Mouse (Mus musculus): Measurements from ENCODE around the gene Rps6kb2. TPM values are rescaled to one million over a fixed set of nuclear protein-coding genes. Genes with fewer than 3 reads are reported as not detected.
"Not testable (repeated sequence)": the region's sequence is repeated elsewhere in the genome, so short reads cannot be mapped to it uniquely, and the experiment has no call there.

The Rps6kb2 gene
- polyA plus RNA-seq, 1 experiment from 2014 or later = 45.7 TPM

DNA sequence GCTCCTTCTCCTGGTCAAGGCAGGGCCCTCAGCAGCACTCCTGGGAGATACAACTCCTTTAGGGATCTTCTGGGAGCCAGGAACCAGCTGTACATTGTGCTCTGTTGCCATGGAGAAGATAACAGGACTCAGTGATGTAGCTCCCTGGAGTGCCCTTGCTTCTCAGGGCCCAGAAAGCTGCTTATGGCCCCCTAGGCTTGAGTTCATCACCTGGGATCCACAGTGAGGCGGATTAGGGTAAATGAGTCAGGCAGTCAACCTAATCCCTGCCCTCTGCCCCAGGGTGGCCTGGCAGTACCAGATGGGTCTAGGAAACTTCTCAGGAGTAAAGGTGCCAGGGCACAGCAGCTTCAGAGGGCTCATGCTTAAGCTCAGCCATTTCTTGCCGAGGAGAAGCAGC lies 23.7 kb downstream of the Rps6kb2 start, which contains the start of gene Gpr152:
TSS of gene Gpr152 (plus strand) at position 342 of the 400 bp plus-strand sequence.
- H3K4me3 ChIP-seq (ENCODE audit: low read depth, low read length) = no peak within 1 kb of the TSS
- no peaks in the 10 kb centered on the region for H3K9me3 ChIP-seq (ENCODE audit: control insufficient read depth, low read length)
- WGBS = 81% methylated on average over 2 of the region's 2 CpGs
- H3K36me3 ChIP-seq (ENCODE audit: control insufficient read depth, insufficient read depth, low read length) = no peaks in the 10 kb centered on the region
- H3K27ac ChIP-seq (ENCODE audit: low read depth, low read length) = no peak within 1 kb of the TSS
- no peaks in the 10 kb centered on the region for H3K4me1 ChIP-seq (replicated peaks; ENCODE audit: control insufficient read depth, insufficient read depth, low read length)
- 0 out of 2 replicates have a peak within 1 kb of the TSS, but pooled peaks have one; percentile 4 for H3K9ac ChIP-seq (ENCODE audit: low read depth, low read length)
- no peak for ATAC-seq (ENCODE audit: low FRiP score)
- DNase-seq (ENCODE audit: low spot score) = no peak
- no peaks in the 10 kb centered on the region for H3K27me3 ChIP-seq (ENCODE audit: control insufficient read depth, insufficient read depth, low read length)
- H3K4me2 ChIP-seq (replicated peaks; ENCODE audit: low read depth, low read length) = no peak within 1 kb of the TSS

- no peaks in the 10 kb centered on the region for H3K4me1 ChIP-seq (replicated peaks; ENCODE audit: control insufficient read depth, insufficient read depth, low read length)
- no peak overlapping the region for H3K27ac ChIP-seq (ENCODE audit: low read depth, low read length)
- H3K27me3 ChIP-seq (ENCODE audit: control insufficient read depth, insufficient read depth, low read length) = no peaks in the 10 kb centered on the region
- H3K4me2 ChIP-seq (replicated peaks; ENCODE audit: low read depth, low read length) = no peak overlapping the region
- no peaks in the 10 kb centered on the region for H3K36me3 ChIP-seq (ENCODE audit: control insufficient read depth, insufficient read depth, low read length)
- H3K9me3 ChIP-seq (ENCODE audit: control insufficient read depth, low read length) = no peaks in the 10 kb centered on the region
- WGBS = 83% methylated on average over 5 of the region's 5 CpGs
- DNase-seq (ENCODE audit: low spot score) (no peak), ATAC-seq (ENCODE audit: low FRiP score) (no peak)
- no peak overlapping the region for H3K4me3 ChIP-seq (ENCODE audit: low read depth, low read length)
- no peak overlapping the region for H3K9ac ChIP-seq (ENCODE audit: low read depth, low read length)
Observed at GRCm38 (mm10) chr19:4137913-4138312, 25.2 kb downstream of the Rps6kb2 start.

DNA sequence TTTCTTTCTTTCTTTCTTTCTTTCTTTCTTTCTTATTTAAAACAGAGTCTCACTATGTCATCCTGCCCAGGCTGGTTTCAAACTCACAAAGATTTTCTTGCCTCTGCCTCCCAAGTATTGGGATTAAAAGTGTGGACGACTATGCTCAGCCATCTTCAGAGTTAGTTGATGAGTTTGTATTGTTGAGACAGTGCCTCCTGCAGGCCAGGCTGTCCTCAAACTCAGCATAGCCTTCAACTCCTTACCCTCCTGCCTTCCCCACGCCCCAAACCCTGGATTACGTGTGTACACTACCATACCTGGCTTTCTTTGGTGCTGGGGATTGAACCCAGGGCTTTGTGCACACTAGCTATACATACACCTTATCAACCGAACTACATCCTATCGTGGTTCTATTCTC lies 26.7 kb downstream of the Rps6kb2 start:
- WGBS = 76% methylated on average over 5 of the region's 5 CpGs
- Histone ChIP-seq H3K4me3 (ENCODE audit: low read depth, low read length) (no peak overlapping the region), H3K27me3 (ENCODE audit: control insufficient read depth, insufficient read depth, low read length) (no peaks in the 10 kb centered on the region), H3K9me3 (ENCODE audit: control insufficient read depth, low read length) (no peaks in the 10 kb centered on the region), H3K36me3 (ENCODE audit: control insufficient read depth, insufficient read depth, low read length) (peaks cover 3% of the 10 kb centered on the region; the same call in 1 of the 2 replicates), H3K27ac (ENCODE audit: low read depth, low read length) (no peak overlapping the region), H3K9ac (ENCODE audit: low read depth, low read length) (no peak overlapping the region), H3K4me2 (replicated peaks; ENCODE audit: low read depth, low read length) (no peak overlapping the region), H3K4me1 (replicated peaks; ENCODE audit: control insufficient read depth, insufficient read depth, low read length) (no peaks in the 10 kb centered on the region)
- ATAC-seq (ENCODE audit: low FRiP score) (no peak), DNase-seq (ENCODE audit: low spot score) (no peak)

GRCm38 (mm10) chr19:4135963-4136345 lies 27.2 kb downstream of the Rps6kb2 start:
- not testable (repeated sequence) for ATAC-seq (ENCODE audit: low FRiP score); H3K36me3 ChIP-seq (ENCODE audit: control insufficient read depth, insufficient read depth, low read length); H3K27me3 ChIP-seq (ENCODE audit: control insufficient read depth, insufficient read depth, low read length); DNase-seq (ENCODE audit: low spot score); H3K4me2 ChIP-seq (replicated peaks; ENCODE audit: low read depth, low read length); H3K4me3 ChIP-seq (ENCODE audit: low read depth, low read length); H3K9ac ChIP-seq (ENCODE audit: low read depth, low read length); H3K27ac ChIP-seq (ENCODE audit: low read depth, low read length); H3K4me1 ChIP-seq (replicated peaks; ENCODE audit: control insufficient read depth, insufficient read depth, low read length); H3K9me3 ChIP-seq (ENCODE audit: control insufficient read depth, low read length)
- WGBS = 25% methylated on average over 8 of the region's 8 CpGs

DNA sequence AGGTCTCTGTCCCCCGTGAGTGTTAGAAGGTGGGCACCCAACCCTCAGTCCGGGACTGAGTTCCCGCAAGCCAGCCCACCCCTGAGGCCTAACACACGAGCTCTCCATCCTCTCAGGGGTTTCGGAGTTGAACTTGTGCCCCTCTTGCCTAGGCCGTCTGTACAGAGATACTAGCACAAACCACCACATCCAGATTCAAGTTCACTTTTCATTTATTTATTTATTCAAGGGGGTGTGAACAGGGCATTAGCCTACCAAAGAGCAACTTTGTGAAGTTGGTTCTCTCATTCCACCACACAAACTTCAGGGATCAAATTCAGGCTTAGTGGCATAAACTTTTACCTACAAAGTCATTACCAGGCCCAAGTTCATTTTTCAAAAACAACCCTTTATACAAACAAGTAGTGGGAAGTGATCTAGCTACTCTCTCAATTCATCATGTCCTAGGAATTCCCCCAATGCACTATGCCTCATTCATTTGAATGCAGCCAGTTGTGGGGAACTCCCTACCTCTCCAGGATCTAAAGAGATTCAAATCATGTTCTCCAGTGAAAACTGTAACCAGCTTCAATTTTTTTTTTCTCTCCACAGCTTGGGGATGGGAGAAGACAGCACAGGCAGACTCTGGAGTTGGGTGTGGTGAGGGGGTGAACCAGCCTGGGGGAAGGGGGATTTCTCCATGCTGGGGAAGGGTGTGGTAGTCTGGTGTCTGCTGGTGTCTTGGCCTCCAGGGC lies 27.8 kb downstream of the Rps6kb2 start:
- not testable (repeated sequence) for ATAC-seq (ENCODE audit: low FRiP score); DNase-seq (ENCODE audit: low spot score)

DNA sequence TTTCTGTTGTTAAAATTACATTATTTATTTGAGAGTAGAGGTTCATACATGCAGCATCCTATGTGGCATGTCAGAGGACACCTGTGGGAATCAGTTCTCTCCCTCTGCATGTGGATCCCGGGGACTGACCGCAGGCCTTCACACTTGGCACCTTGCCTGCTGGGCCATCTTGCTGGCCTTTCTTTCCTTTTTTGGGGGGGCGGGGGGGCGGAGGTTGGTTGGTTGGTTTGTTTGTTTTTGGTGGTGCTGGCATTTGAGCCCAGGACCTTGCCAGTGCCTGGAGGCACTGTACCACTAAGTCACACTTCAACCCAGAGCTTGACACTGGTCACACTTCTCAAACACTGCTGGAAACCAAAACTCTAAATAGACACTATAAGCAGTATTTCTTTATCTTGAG lies 28.8 kb downstream of the Rps6kb2 start:
- H3K4me1 ChIP-seq (replicated peaks; ENCODE audit: control insufficient read depth, insufficient read depth, low read length) = no peaks in the 10 kb centered on the region
- H3K9me3 ChIP-seq (ENCODE audit: control insufficient read depth, low read length) = no peaks in the 10 kb centered on the region
- no peak overlapping the region for H3K27ac ChIP-seq (ENCODE audit: low read depth, low read length)
- ATAC-seq (ENCODE audit: low FRiP score) (no peak), DNase-seq (ENCODE audit: low spot score) (no peak)
- no peak overlapping the region for H3K4me3 ChIP-seq (ENCODE audit: low read depth, low read length)
- no peaks in the 10 kb centered on the region for H3K27me3 ChIP-seq (ENCODE audit: control insufficient read depth, insufficient read depth, low read length)
- peaks cover 7% of the 10 kb centered on the region; the same call in 1 of the 2 replicates for H3K36me3 ChIP-seq (ENCODE audit: control insufficient read depth, insufficient read depth, low read length)
- no peak overlapping the region for H3K9ac ChIP-seq (ENCODE audit: low read depth, low read length)
- WGBS = 91% methylated on average over 4 of the region's 4 CpGs
- H3K4me2 ChIP-seq (replicated peaks; ENCODE audit: low read depth, low read length) = no peak overlapping the region

More for the DNA sequence above, 27.8 kb downstream of the Rps6kb2 start:
- not testable (repeated sequence) for H3K9ac ChIP-seq (ENCODE audit: low read depth, low read length); H3K27ac ChIP-seq (ENCODE audit: low read depth, low read length); H3K4me2 ChIP-seq (replicated peaks; ENCODE audit: low read depth, low read length); H3K27me3 ChIP-seq (ENCODE audit: control insufficient read depth, insufficient read depth, low read length); H3K4me1 ChIP-seq (replicated peaks; ENCODE audit: control insufficient read depth, insufficient read depth, low read length); H3K9me3 ChIP-seq (ENCODE audit: control insufficient read depth, low read length); H3K4me3 ChIP-seq (ENCODE audit: low read depth, low read length); H3K36me3 ChIP-seq (ENCODE audit: control insufficient read depth, insufficient read depth, low read length)
- 85% methylated on average over 6 of the region's 6 CpGs for WGBS

- no peak overlapping the region for H3K4me2 ChIP-seq (replicated peaks; ENCODE audit: low read depth, low read length)
- H3K9me3 ChIP-seq (ENCODE audit: control insufficient read depth, low read length) = no peaks in the 10 kb centered on the region
- no peaks in the 10 kb centered on the region for H3K27me3 ChIP-seq (ENCODE audit: control insufficient read depth, insufficient read depth, low read length)
- H3K27ac ChIP-seq (ENCODE audit: low read depth, low read length) = no peak overlapping the region
- WGBS = 90% methylated on average over 2 of the region's 2 CpGs
- no peak overlapping the region for H3K9ac ChIP-seq (ENCODE audit: low read depth, low read length)
- peaks cover 1% of the 10 kb centered on the region; the same call in 1 of the 2 replicates for H3K4me1 ChIP-seq (replicated peaks; ENCODE audit: control insufficient read depth, insufficient read depth, low read length)
- DNase-seq (ENCODE audit: low spot score) (no peak), ATAC-seq (ENCODE audit: low FRiP score) (no peak)
- peaks cover 7% of the 10 kb centered on the region; the same call in 1 of the 2 replicates for H3K36me3 ChIP-seq (ENCODE audit: control insufficient read depth, insufficient read depth, low read length)
- H3K4me3 ChIP-seq (ENCODE audit: low read depth, low read length) = no peak overlapping the region
Observed at GRCm38 (mm10) chr19:4131768-4132167, 31.4 kb downstream of the Rps6kb2 start.

DNA sequence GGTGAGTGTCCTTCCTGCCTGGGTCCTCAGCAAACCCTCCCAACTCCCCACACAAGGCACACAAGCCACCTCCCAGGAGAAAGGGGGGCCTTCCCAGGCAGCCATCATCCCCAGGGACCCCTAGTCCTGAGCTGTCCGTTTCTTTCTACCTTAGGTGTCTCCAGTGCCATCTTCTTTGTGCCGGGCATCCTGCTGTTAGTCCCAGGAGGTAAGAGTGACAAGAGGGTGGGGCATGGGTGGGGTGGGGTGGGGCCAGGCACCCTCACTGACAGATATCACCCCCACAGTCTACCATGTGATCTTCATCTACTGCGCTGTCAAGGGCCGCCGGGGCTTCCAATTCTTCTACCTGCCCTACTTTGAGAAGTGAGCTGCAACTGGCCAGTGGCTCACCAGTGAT lies 32.1 kb downstream of the Rps6kb2 start:
- peaks cover 7% of the 10 kb centered on the region; the same call in 1 of the 2 replicates for H3K36me3 ChIP-seq (ENCODE audit: control insufficient read depth, insufficient read depth, low read length)
- WGBS = 88% methylated on average over 5 of the region's 5 CpGs
- H3K4me1 ChIP-seq (replicated peaks; ENCODE audit: control insufficient read depth, insufficient read depth, low read length) = peaks cover 4% of the 10 kb centered on the region; the same call in 1 of the 2 replicates
- no peak overlapping the region for H3K4me3 ChIP-seq (ENCODE audit: low read depth, low read length)
- no peak overlapping the region for H3K9ac ChIP-seq (ENCODE audit: low read depth, low read length)
- H3K9me3 ChIP-seq (ENCODE audit: control insufficient read depth, low read length) = no peaks in the 10 kb centered on the region
- no peak overlapping the region for H3K4me2 ChIP-seq (replicated peaks; ENCODE audit: low read depth, low read length)
- no peak for DNase-seq (ENCODE audit: low spot score)
- no peak for ATAC-seq (ENCODE audit: low FRiP score)
- H3K27me3 ChIP-seq (ENCODE audit: control insufficient read depth, insufficient read depth, low read length) = no peaks in the 10 kb centered on the region
- H3K27ac ChIP-seq (ENCODE audit: low read depth, low read length) = no peak overlapping the region

GRCm38 (mm10) chr19:4130106-4130505 lies 33.0 kb downstream of the Rps6kb2 start:
- Histone ChIP-seq H3K27me3 (ENCODE audit: control insufficient read depth, insufficient read depth, low read length) (no peaks in the 10 kb centered on the region), H3K4me3 (ENCODE audit: low read depth, low read length) (no peak overlapping the region), H3K9me3 (ENCODE audit: control insufficient read depth, low read length) (no peaks in the 10 kb centered on the region), H3K27ac (ENCODE audit: low read depth, low read length) (no peak overlapping the region), H3K9ac (ENCODE audit: low read depth, low read length) (no peak overlapping the region), H3K4me2 (replicated peaks; ENCODE audit: low read depth, low read length) (no peak overlapping the region), H3K36me3 (ENCODE audit: control insufficient read depth, insufficient read depth, low read length) (peaks cover 7% of the 10 kb centered on the region; the same call in 1 of the 2 replicates), H3K4me1 (replicated peaks; ENCODE audit: control insufficient read depth, insufficient read depth, low read length) (peaks cover 4% of the 10 kb centered on the region; the same call in 1 of the 2 replicates)
- 91% methylated on average over 4 of the region's 4 CpGs for WGBS
- DNase-seq (ENCODE audit: low spot score) (no peak), ATAC-seq (ENCODE audit: low FRiP score) (no peak)

Measured in hindbrain, embryonic 11.5 days (tissue).